Mouse (Mus musculus) CH12.LX (cell line): ENCODE data around the gene Gm1123. TPM values are rescaled to one million over a fixed set of nuclear protein-coding genes. Genes with fewer than 3 reads are reported as not detected.

Experiments
- DNase-seq: peaks from one replicate; pipeline ENCODE4 v3.0.0-alpha.2; 2013; ENCODE audit errors: extremely low read depth
- H3K27ac ChIP-seq: 2 replicates; pipeline ENCODE4 v1.5.1; 2012; ENCODE audit warnings: low read depth, mild to moderate bottlenecking, control low read depth, moderate library complexity; ENCODE audit not compliant: insufficient read depth
- H3K27me3 ChIP-seq: replicated peaks from 2 replicates; pipeline ENCODE3; 2012; ENCODE audit warnings: inconsistent platforms
- H3K36me3 ChIP-seq, 2 experiments: replicated peaks in 1 of 2; 2 replicates each; pipeline versions ENCODE3 to v1.6.1; 2012; ENCODE audit warnings: inconsistent platforms in 1 of 2, low read length in 1 of 2, mild to moderate bottlenecking in 1 of 2, mixed read lengths in 1 of 2, moderate library complexity in 1 of 2; ENCODE audit not compliant: control insufficient read depth in 1 of 2, insufficient read depth in 1 of 2
- H3K4me1 ChIP-seq, 2 experiments: 2 replicates each; pipeline ENCODE4 v1.6.1; 2012; ENCODE audit warnings: inconsistent platforms in 1 of 2, moderate library complexity in 1 of 2; ENCODE audit not compliant: insufficient read depth in 2 of 2, control insufficient read depth in 1 of 2
- H3K4me2 ChIP-seq: 2 replicates; pipeline ENCODE4 v1.6.1; 2012; ENCODE audit warnings: low read depth, mild to moderate bottlenecking, control low read depth; ENCODE audit not compliant: poor library complexity, insufficient read depth, severe bottlenecking
- H3K4me3 ChIP-seq, 3 experiments: fragments of 150-350 bp in 1 of 3; sonication (generic) in 1 of 3; replicated peaks in 1 of 3; 2 replicates each; pipeline versions ENCODE3 to v1.5.1; 2011 to 2012; ENCODE audit warnings: low read depth in 2 of 3, low read length in 2 of 3, mild to moderate bottlenecking in 2 of 3, moderate library complexity in 2 of 3, control low read depth in 1 of 3, improper control_type of control experiment in 1 of 3, inconsistent platforms in 1 of 3, mixed read lengths in 1 of 3; ENCODE audit not compliant: poor library complexity in 1 of 3
- H3K79me2 ChIP-seq: replicated peaks from 2 replicates; pipeline ENCODE4 v1.6.1; 2012; ENCODE audit warnings: mild to moderate bottlenecking, moderate library complexity; ENCODE audit not compliant: control insufficient read depth, poor library complexity, insufficient read depth, severe bottlenecking; ENCODE audit errors: extremely low read depth
- H3K9ac ChIP-seq: 2 replicates; pipeline ENCODE4 v1.6.1; 2012; ENCODE audit warnings: low read depth, mild to moderate bottlenecking, control low read depth, moderate library complexity; ENCODE audit not compliant: insufficient read depth
- H3K9me3 ChIP-seq: replicated peaks from 2 replicates; pipeline ENCODE3; 2012; ENCODE audit warnings: low read length, inconsistent platforms, mixed read lengths
- BHLHE40 ChIP-seq: IDR thresholded peaks from 2 replicates; pipeline ENCODE4 v1.6.1; 2011; ENCODE audit warnings: mild to moderate bottlenecking, low read depth, low read length, improper control_type of control experiment
- CTCF ChIP-seq, 2 experiments: IDR thresholded peaks in 1 of 2; conservative IDR thresholded peaks in 1 of 2; 2 replicates each; pipeline ENCODE4 v1.5.1; 2011 to 2012; ENCODE audit warnings: low read depth in 2 of 2, low read length in 2 of 2, improper control_type of control experiment in 1 of 2, inconsistent platforms in 1 of 2, mild to moderate bottlenecking in 1 of 2, moderate library complexity in 1 of 2
- E2F4 ChIP-seq: IDR thresholded peaks from 2 replicates; pipeline ENCODE4 v1.6.1; 2011; ENCODE audit warnings: low read depth, low read length, improper control_type of control experiment; ENCODE audit not compliant: insufficient replicate concordance
- GABPA ChIP-seq: IDR thresholded peaks from 2 replicates; pipeline ENCODE4 v1.6.1; 2012; ENCODE audit warnings: low read depth, low read length, improper control_type of control experiment, inconsistent platforms; ENCODE audit not compliant: insufficient replicate concordance
- HCFC1 ChIP-seq: IDR thresholded peaks from 2 replicates; pipeline ENCODE4 v1.6.1; 2012; ENCODE audit warnings: low read depth, mild to moderate bottlenecking, inconsistent platforms, low read length, improper control_type of control experiment
- IRF4 ChIP-seq: IDR thresholded peaks from 2 replicates; pipeline ENCODE4 v1.6.1; 2014; ENCODE audit warnings: low read depth, mild to moderate bottlenecking, inconsistent platforms, low read length, improper control_type of control experiment
- JUN ChIP-seq: IDR thresholded peaks from 2 replicates; pipeline ENCODE4 v1.6.1; 2011; ENCODE audit warnings: low read depth, mild to moderate bottlenecking, low read length, improper control_type of control experiment, moderate library complexity; ENCODE audit not compliant: insufficient read depth
- JUND ChIP-seq: conservative IDR thresholded peaks from 2 replicates; pipeline ENCODE4 v1.6.1; 2011; ENCODE audit warnings: low read depth, low read length, improper control_type of control experiment
- KAT2A ChIP-seq: IDR thresholded peaks from 2 replicates; pipeline ENCODE4 v1.6.1; 2012; ENCODE audit warnings: low read length, improper control_type of control experiment, inconsistent platforms; ENCODE audit not compliant: insufficient replicate concordance
- MAX ChIP-seq: IDR thresholded peaks from 2 replicates; pipeline ENCODE4 v1.6.1; 2011; ENCODE audit warnings: low read length, improper control_type of control experiment
- MYC ChIP-seq: IDR thresholded peaks from 2 replicates; pipeline ENCODE4 v1.6.1; 2011; ENCODE audit warnings: low read depth, mild to moderate bottlenecking, improper control_type of control experiment, low read length
- NELFE ChIP-seq: IDR thresholded peaks from 2 replicates; pipeline ENCODE4 v1.6.1; 2011; ENCODE audit warnings: low read depth, low read length, improper control_type of control experiment
- POLR2A ChIP-seq: IDR thresholded peaks from 2 replicates; pipeline ENCODE4 v1.6.1; 2011; ENCODE audit warnings: low read depth, mild to moderate bottlenecking, improper control_type of control experiment, low read length
- RCOR1 ChIP-seq: conservative IDR thresholded peaks from 2 replicates; pipeline ENCODE4 v1.6.1; 2012; ENCODE audit warnings: low read depth, mild to moderate bottlenecking, inconsistent platforms, low read length, improper control_type of control experiment
- SIN3A ChIP-seq: IDR thresholded peaks from 2 replicates; pipeline ENCODE4 v1.6.1; 2012; ENCODE audit warnings: low read length, improper control_type of control experiment, inconsistent platforms
- UBTF ChIP-seq: IDR thresholded peaks from 2 replicates; pipeline ENCODE4 v1.6.1; 2012; ENCODE audit warnings: low read depth, mild to moderate bottlenecking, inconsistent platforms, low read length, improper control_type of control experiment, moderate library complexity
- ZC3H11A ChIP-seq: IDR thresholded peaks from 2 replicates; pipeline ENCODE4 v1.6.1; 2012; ENCODE audit warnings: low read depth, mild to moderate bottlenecking, inconsistent platforms, low read length, improper control_type of control experiment
- ZKSCAN1 ChIP-seq: IDR thresholded peaks from 2 replicates; pipeline ENCODE4 v1.6.1; 2012; ENCODE audit warnings: low read depth, inconsistent platforms, low read length, improper control_type of control experiment, borderline replicate concordance
- ZMIZ1 ChIP-seq: IDR thresholded peaks from 2 replicates; pipeline ENCODE4 v1.6.1; 2012; ENCODE audit warnings: low read depth, mild to moderate bottlenecking, inconsistent platforms, low read length, improper control_type of control experiment
- ZNF384 ChIP-seq: IDR thresholded peaks from 2 replicates; pipeline ENCODE4 v1.6.1; 2012; ENCODE audit warnings: low read depth, low read length, improper control_type of control experiment, inconsistent platforms
- dilution Hi-C: fragments of 300-500 bp; cut with MboI; formaldehyde crosslinking; loops from 2 replicates; pipeline ENCODE4 v1.14.3; 2020; ENCODE audit warnings: low sequenced_read_pairs; ENCODE audit not compliant: extremely low pct_unique_long_range_greater_than_20kb, extremely low pct_ligation_motif_present
- in situ Hi-C: fragments of 300-500 bp; cut with MboI; formaldehyde crosslinking; loops from 3 replicates; pipeline ENCODE4 v1.14.3; 2019; ENCODE audit warnings: low sequenced_read_pairs, low pct_ligation_motif_present, low pct_unique_long_range_greater_than_20kb, mixed read lengths
- polyA plus RNA-seq: library from polyadenylated mRNA; unstranded; fragments of >175 nt; gene quantifications from 2 replicates; pipeline ENCODE4 v1.2.1, GENCODE M21; 2012; ENCODE audit warnings: low read depth; ENCODE audit not compliant: insufficient read length
- total RNA-seq, 2 experiments: library from RNA; depleted of rRNA; stranded (reverse); fragments of 300-350 nt in 1 of 2; fragments of >200 nt in 1 of 2; gene quantifications; 2 replicates each; pipeline ENCODE4 v1.2.3; 2012 to 2014

Gm1123 gene
- total and polyA plus RNA-seq, 3 experiments = not detected

DNA sequence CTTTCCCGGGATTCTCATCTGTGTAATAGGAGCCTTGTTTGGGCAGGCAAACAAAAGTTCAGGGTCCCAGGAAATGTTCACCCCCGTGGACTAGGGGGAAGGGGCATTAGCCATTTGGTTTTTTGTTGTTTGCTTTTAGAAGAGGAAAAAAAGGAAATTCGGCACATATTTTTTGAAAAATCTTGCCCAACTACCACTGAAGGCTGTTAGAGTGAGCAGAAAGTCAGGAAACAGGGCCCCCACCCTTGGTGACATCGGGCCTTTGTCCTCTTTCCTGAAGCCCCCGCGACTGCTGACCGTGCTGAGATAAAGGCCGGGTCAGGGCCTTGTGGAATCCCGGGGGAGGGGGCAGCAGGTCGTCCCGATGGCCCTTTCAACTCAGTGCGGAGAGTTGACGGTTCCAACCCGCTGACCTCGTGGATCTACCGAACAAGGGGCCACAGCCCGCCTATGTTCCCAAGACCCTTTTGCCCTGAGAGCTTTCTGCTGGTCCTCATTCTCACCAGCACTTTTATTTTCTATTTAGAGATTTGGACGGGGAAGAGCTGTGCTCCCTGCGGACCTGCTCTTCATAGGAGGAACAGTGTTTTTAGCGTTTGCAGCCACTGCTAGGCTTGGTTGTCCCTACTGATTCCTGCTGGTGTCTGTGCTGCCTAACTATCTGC lies 72.9 kb downstream of the Gm1123 start:
- no peaks in the 10 kb centered on the region for H3K36me3 ChIP-seq
- no peaks in the 10 kb centered on the region for H3K9me3 ChIP-seq
- no peak overlapping the region for H3K4me3 ChIP-seq
- dilution Hi-C loops = no loop called here
- no peak overlapping the region for H3K9ac ChIP-seq
- no peak for TF ChIP-seq JUN
- no peak for TF ChIP-seq POLR2A
- no peak for TF ChIP-seq ZC3H11A
- TF ChIP-seq CTCF (conservative IDR thresholded peaks at IDR 0.05 in 1 of 2, IDR thresholded peaks at IDR 0.05 in 1 of 2; ENCODE audit: low read depth in 2 of 2, low read length in 2 of 2) = no peak
- TF ChIP-seq MYC = no peak
- TF ChIP-seq NELFE = no peak
- no peak for TF ChIP-seq RCOR1
- TF ChIP-seq MAX = no peak
- no peak for TF ChIP-seq ZKSCAN1
- TF ChIP-seq IRF4 = no peak
- no peak for TF ChIP-seq UBTF
- no peak for TF ChIP-seq E2F4
- TF ChIP-seq KAT2A = no peak
- no peak for TF ChIP-seq ZMIZ1
- TF ChIP-seq HCFC1 = no peak
- TF ChIP-seq JUND = no peak
- TF ChIP-seq SIN3A = no peak
- no peak for TF ChIP-seq ZNF384
- no peak for TF ChIP-seq GABPA
- TF ChIP-seq BHLHE40 = no peak
- TF ChIP-seq, all 38 proteins: peak for 0
- no peaks in the 10 kb centered on the region for H3K4me1 ChIP-seq
- no peaks in the 10 kb centered on the region for H3K79me2 ChIP-seq
- no peak overlapping the region for H3K27ac ChIP-seq
- H3K27me3 ChIP-seq = peaks cover 6% of the 10 kb centered on the region
- no peak for DNase-seq
- in situ Hi-C loops = loop anchor here (25.0 kb wide), 1 partner anchor 325 kb away; no protein-coding TSS in a partner anchor
- no peak overlapping the region for H3K4me2 ChIP-seq
